Mouse (Mus musculus) E14TG2a.4 (cell line): ENCODE data around the gene Rprm.

Experiments used
- CTCF ChIP-seq: conservative IDR thresholded peaks from 2 replicates; pipeline ENCODE4 v1.5.1; 2014; ENCODE audit warnings: low read length
- POU5F1 ChIP-seq: IDR thresholded peaks from 2 replicates; pipeline ENCODE4 v1.6.1; 2014; ENCODE audit warnings: low read length, borderline replicate concordance

- no peak for TF ChIP-seq CTCF
- TF ChIP-seq POU5F1, result no peak
These were observed 25.9 kb upstream of the Rprm start for GRCm38 (mm10) chr2:54111294-54111693.
